Mouse (Mus musculus) T-helper 2 cell (primary cell): ENCODE results near the gene Tsen15.

Experiments
- in situ Hi-C: fragments of 300-600 bp; cut with MboI, MseI; formaldehyde crosslinking; loops from one replicate; pipeline ENCODE4 v1.15.1; 2025; ENCODE audit warnings: high pct_unique_total_duplicates

Tsen15 gene

DNA sequence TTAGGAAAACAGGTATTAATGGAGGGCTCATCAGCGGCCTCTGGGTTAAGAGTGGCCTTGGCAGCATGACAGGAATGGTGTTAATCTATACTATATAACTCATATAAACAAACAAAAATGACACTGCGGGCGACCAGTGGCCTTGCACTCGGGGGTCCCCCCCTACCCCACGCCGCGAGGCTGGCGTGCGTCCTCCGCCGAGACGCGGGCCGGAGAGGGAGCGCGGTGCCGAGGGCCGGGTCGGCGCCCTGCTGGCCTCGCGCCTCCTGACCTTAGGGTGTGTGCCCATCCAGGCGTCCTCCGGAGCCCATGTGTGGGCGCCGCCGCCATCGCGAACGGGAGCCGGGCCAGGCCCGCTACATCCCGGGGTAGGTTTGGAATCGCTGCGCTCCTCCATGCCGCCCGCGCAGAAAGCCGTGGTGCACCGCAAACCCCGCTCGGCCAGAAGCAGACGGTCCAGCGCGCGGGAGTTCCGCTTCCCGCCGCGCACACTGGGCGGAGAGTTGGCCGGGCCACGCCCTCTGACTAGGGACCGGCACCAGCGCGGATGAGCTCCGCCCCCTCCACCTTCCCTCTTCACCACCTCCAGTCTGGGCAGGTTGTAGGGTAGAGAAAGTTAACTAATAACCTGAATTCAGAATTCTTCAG, at the start of gene Tsen15:
Gene Tsen15, minus strand, starts transcription at position 501 of the 648 bp plus-strand sequence.
- in situ Hi-C loops, result no loop called here

DNA sequence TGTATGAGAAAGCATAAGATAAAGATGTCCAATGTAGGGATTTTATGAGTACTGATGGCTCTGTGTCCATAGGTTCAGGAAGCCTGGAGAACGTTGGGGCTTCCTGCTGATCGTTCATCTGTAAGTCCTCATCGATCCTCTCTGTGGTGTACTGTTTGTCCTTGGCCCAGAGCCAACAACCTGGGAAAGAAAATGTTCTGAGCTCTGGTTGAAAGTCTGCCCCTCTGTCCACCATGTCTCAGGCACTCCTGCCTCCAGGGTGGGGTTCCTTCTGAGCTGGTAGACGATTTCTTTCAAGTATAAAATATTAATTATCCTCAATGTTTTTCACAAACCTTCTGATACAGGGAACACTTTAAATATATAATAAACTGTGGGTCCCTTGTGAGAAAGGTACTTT, 47.7 kb upstream of the Tsen15 start:
- in situ Hi-C loops, result no loop called here

DNA sequence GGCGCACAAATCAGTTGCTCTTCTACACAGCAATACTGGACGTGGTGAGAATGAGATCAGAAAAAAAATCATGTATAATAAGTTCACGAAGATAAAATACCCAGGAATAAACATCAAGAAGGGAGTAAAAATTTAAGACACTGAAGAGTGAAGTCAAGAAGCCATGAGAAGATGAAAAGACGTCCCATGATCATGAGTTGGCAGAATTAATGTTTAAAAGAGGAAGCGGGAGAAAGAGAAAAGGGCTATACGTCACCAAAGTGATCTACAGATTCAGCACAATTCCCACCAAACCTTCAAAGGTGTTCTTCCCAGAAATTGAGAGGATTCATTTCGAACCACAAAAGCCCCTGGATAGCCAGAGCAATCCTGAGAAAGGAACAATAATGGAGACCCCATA, 43.3 kb upstream of the Tsen15 start:
- in situ Hi-C loops, result no loop called here

DNA sequence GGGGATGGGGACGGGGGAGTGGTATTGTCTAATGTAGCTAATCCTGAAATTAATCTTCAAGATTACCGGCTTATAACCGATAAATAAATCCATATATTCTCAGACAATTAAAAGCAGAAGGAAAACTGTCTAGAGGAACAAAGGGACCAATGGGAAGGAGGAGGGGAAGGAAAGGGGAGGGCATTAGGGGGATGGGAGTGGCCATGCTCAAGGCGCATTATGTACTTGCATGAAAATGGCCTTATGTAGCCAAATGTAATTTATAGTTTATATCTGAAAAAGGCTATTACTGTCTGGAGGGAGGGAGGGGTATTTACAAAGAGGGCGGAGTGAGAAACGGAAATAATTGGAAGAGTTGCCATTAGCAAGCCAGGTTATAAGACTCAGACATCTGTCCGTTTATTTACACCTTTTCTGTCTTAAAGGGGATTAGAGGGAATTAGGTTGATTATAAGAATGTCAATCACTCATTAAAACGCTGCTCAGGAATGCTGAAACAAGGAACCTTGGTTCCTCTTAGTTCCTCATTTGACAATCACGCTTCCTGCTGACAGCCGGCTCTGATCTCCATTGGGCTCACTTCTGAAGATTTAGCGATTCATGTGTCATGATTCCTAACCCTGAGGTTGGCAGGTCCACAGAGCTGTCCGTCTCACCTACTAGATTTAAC, 41.6 kb upstream of the Tsen15 start:
- in situ Hi-C loops, result no loop called here

DNA sequence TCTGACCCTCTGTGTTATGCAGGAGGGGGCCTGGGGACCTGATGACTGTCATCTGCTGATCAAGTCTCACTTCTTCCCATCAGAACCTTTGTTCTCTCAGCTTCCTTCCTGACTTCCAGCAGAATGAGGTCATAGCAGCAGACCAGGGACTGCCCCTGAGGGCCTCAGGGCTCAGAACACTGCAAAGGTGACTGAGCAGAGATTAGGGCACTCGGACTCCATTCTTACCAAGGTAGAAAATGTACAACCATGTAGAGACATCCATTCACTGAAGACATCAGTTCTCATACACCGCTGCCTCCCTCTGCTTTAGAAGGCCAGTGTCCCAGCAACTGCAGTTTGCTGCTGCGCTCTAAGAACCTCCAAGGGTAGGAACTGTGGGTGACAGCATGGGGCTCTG, 36.6 kb upstream of the Tsen15 start:
- in situ Hi-C loops, result no loop called here

DNA sequence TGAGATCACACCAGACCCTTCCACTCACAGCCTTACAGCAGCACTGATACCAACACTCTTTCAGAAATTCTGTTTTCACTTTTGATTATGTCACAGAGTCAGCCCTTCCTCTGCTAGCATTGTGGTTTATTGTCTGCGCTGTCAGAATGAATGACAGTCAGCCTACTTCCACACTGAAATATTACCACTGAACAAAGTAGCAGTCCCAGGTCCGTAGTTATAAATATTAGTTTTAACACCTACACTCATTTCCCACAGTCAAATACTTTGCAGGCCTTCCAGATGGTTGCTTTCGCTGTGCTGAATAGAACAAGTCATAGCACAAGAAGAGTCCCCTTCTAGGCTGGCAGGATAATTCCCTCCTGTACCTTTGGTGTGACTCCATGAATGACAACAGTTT, 35.8 kb upstream of the Tsen15 start:
- in situ Hi-C loops, result no loop called here

DNA sequence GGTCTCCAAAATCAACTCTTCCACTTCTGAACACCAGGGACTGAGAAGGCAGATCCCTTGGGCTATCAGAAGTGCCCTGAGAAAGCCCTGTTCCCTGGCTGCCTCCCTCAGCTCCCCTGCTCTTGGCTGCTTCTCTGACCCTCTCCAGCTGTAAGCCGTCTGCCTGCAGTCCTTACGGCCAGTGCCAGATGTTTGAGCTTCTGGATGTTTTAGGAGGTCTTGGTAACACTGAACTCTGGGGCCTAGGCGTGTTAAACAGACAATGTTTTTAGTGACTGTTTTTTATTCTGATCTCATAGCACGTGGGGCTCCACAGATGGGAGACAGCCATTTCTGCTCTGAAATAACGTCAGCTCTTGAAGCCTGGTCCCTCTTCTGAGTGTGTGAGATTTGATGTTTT, 31.1 kb upstream of the Tsen15 start:
- in situ Hi-C loops, result no loop called here

DNA sequence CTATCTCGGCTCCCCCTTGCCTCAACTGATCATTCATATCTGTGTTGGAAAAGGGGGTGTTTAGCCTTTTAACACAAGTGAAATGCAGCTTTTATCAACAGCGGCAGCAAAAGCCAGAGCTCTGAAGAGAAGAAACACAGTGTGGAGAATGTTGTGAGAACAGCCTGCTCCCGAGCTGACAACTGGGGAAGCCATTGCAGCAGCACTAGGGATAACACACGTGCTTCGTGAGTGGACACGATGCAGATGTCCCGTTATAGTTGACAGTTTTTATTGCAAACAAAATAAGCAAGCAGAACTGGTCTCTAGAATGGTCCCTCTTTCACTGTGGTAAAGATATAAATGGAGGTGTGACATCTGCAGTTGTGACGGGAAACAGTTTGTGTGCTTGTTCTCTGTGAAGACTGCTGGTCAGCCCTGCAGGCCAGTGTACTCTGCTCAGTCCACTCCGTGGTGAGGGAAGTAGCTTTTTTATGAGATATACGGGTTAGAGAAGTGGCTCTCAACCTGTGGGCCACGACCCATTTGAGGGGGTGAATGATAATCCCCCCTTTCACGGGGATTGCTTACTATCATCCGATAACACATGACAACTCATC, 29.9 kb upstream of the Tsen15 start:
- in situ Hi-C loops, result no loop called here

DNA sequence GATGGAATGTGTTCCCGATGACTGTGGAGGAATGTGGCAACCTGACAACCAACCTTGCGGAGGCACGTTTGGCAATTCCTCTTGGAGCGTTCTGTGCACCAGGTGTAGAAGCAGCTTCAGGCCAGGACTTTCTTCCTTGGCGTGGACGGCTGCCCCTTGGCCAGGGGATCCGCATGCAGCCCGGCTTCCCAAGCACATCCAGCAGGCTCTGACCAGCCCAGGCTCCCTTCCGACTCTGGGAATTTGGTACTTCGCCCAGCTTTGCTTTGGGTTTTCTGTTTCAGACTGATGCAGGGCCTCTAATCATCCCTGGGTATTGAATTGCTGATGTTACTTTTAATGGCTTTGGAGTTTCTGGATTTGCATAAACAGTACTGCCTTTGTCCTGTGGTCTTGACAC, 28.0 kb upstream of the Tsen15 start:
- in situ Hi-C loops, result no loop called here

DNA sequence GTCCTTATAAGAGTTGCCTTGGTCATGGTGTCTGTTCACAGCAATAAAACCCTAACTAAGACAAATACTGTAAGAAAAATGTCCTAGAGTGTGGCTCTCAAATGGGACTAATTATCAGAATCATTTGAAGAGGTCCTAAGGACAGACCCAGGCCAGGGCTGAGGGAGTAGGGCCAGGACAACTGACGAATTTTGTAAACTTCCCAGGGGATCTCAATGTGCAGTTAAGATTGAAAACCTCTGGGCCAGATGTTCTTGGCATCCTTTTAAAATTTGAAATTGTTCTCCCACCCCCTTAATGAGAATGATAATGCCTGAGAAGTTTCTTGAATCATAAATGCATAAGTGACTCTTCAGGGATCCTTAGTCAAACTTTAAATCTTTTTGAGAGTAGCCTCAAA, 27.5 kb upstream of the Tsen15 start:
- in situ Hi-C loops, result no loop called here

DNA sequence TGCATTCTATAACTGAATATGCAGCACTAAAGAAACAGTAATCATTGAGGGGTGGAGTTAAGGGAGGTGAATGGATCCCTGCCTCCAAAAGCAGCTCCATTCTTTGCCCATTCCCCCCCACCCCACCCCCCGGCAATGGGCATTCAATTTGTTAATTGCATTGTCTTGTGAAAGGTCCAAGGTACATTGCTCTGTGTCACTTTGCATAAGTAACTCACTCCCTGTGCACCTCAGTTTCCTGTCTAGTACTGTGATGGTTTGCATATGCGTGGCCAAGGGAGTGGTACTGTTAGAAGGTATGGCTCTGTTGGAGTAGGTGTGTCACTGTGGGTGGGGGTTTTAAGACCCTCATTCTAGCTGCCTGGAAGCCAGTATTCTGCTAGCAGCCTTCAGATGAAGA, 26.6 kb upstream of the Tsen15 start:
- in situ Hi-C loops, result no loop called here

DNA sequence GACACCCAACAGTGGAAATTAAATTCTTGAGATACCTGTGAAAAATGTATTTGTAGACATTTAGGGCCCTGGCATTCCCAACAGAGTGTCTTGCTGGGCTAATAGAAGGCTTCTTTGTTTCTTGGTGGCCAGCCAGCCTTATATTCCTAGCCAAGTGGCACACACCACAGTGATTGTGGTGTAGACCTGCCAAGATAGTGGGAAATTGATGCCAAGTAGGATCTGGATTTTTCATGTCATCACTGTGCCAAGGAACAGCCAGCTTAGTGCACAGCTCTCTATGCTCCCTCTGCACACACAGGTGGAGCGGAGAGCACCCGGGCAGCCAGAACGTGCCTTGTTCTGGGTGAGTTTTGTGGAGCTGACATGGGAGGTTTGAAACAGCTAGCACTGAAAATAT, 24.2 kb upstream of the Tsen15 start:
- in situ Hi-C loops, result no loop called here

DNA sequence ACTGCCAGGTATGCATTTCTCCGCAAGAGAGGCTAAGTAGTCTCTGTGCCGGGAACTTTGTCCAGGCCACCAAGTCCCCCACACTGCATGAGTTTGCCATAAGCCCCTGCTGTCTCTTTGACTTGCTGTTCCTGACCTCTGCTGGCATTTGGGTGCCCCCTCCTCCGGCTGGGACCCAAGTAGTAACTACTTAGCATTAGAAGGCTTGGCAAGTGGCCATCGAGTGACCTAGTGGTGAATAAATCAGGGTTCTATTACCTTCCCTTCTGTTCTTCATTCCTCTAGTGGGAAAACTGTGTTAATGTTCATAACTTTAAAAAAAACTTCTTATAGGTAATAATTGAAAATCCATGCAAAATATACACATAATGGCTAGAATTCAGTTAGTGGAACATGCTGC, 22.9 kb upstream of the Tsen15 start:
- in situ Hi-C loops, result no loop called here

DNA sequence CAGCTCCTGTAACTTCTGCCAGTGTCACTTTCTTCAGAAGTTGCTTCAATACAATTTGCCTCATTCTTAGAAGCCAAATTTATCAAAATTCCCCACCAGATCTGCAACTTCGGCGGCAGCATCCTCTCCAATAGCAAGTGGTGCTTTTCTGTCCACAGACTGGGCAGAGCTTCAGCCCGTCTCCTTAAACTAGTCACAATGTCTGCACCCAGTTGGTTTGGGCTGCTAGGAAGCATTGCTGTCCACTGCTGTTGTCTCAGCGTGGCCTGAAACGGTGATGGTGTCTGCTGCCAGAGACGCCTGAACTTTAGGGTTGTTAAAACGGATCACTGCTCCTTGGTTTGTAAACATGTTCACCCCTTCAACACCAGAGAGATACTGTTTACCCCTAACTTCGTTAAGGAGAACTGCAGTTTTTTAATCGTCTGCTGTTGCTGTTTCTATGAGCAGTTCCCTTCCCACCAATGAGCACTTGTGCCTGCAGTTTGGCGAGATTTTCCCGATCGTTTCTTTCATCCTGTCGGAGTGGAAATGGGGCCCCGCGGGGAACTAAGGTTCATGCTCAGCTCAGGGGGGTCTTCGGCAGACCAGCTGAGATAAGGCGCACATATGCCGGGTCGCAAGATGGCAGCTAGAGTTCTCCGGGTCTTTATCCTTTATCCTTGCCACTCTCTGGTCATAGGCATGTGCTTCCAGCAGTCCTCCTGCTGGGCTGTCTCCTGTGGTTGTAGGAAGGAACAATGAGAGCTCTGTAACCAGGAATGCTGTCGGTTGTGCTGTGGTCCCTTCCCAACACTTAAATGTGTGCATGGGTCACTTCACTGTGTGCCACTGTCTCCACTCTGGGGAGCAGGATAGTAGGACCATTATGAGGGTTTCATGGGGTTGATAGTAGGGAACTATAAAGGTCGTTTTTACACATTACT, 20.8 kb upstream of the Tsen15 start:
- in situ Hi-C loops, result no loop called here

DNA sequence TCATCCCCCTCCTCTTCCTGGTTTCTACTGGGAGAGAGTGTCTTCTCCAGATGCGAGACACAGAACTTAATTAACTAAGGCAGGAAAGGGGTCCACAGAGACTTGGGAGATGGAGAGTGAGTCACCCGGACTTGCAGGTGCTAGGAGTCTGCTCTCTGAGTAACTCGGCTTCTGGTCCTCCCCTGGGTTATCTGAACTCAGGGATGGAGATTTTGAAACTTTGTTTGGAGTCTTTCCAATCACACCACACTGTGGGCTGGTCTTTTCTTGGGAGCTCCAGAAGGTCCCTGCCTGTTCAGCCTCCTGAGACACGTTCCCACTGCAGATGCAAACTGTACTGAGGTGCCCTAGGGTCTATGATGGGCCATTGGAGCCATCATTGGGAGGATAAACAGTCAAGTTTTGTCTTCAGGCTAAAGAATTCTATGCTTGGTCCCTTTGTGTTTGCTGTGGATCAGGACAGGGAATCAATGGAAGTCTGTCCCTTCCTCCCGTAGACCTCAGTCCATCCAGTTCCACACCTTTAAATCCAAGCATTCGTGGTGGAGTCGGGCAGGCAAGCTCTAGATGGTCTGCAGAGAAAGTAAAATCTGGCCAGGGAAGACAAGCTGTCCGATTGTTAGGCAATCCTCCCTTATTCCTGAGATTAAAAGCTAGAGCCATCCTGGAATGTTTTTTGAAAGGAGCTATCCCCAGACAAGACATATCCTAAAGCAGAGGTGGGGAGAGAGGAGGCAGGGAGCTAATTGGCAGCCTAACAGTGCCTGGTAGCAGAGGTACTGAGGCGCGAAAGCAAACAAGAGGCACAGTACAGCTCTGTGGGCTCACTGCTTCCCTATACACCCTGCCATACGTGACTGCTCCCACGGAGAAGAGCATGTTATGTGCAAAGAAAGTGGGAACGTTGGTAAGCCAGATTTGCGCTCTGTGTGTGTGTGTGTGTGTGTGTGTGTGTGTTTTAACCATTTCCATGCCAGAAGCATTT, 14.4 kb upstream of the Tsen15 start:
- in situ Hi-C loops, result no loop called here

DNA sequence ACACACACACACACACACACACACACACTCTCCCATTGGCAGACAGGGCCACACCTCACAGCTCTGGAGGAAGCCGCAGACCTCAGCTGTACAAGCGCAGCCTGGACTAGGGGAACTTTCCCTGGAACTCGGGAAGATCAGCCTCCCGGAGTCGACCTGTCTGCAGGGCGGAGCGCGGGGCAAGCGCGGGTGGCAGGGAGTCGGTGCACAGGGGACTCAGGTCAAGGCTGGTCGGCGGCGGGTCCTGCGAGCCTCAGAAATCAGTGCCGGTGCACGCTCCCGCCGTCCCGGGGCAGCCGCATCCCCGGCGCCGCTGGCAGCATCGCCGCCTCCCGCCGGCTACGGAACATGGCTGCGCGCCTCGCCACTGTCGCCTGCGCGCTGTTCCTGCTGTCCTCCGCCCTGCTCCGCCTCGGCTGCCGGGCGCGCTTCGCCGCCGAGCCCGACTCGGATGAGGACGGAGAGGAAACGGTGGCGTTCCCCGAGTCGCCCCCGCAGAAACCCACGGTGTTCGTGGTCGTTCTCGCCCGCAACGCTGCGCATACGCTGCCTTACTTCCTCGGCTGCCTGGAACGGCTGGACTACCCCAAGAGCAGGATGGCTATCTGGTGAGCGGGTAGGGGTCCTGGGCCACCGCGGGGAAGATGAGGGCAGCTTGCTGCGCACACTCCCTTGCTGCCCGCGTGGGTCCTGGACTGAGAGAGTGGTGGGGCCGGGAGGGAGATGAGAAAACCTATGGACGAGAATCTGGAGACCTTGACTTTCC, 13.5 kb upstream of the Tsen15 start, which contains the start of gene Colgalt2:
Gene Colgalt2, plus strand, starts transcription at position 41 of the 766 bp plus-strand sequence.
- in situ Hi-C loops, result no loop called here

DNA sequence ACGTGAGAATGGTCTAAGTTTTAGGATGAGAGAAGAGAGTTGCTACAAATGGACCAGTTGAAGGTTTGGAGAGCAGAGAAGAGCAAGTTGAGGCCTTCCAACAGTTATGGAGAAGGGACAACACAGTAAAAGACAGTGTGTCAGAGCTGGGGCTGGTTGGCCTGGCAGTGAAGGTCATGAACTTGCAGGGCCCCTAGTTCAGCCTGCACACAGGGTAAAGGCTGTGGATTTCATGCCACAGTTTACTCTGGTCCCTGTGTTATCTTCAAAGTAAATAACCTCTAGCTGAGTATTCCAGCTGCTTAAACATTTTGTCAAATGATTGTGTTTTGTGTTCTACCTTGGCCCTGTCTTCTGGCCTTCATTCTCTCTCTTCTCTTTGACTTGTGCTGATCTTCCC, 12.2 kb upstream of the Tsen15 start:
- in situ Hi-C loops, result no loop called here

DNA sequence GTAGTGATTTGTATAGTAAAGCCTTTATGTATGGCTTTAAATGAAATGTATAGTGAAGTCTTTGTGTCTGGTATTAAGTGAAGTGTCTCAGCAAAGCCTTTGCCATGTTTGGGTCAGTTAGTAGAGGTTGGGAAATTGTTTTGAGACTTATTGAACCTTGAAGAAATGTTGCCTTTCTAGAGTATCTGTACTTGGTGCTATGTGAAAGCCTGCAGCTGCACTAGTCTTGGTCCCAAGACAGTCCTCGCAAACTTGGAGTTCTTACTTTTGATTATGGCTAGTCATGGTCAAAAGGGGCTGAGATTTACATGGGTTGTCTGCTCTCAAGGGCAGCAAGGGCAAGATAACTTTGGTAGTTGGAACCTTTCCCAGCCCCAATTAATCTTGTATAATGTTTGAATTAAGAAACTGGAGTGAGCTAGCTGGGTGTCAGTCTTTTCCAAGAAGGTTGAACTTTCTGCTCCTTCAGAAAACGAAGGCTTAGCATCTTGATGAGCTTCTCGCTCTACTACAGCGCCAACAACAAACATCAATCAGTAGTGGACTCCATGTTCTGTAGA, 8.5 kb upstream of the Tsen15 start:
- in situ Hi-C loops, result no loop called here

DNA sequence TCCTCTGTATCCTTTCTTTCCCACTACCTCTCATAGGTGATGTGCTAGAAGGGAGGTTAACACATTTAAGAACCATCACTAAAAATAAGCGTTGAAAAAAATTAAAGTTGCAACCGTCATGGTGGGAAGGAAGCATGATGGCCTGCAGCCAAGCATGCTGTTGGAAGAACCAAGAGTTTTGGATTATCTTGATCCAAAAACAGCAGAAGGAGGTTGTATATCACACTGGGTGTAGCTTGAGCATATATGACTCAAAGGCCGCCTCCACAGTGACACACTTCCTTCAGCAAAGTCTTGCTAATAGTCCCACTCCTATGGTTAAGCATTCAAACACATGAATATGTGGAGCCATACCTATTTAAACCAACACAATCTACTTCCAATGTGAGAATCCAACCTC, 7.6 kb upstream of the Tsen15 start:
- in situ Hi-C loops, result no loop called here

DNA sequence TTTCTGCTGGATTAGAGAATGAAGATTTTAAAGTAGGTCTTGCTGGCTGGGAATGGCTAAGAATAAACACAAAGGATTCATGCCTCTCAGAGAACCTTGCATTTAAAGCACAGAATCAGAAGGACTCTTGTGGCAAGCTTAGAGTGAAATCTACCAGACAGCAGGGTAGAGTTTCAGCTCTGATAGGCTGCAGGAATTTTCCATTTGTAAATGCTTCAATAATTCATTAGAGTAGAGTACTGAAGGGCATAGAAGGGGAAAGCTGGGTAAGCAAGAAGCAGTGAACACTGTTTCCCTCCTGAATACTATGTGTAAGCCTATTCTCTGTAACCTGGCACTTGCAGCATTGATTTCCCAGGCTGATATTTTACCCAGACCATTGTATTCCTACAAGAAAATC, 2.8 kb upstream of the Tsen15 start:
- in situ Hi-C loops, result no loop called here
